Mouse (Mus musculus) adrenal gland, postnatal 0 days (tissue): ENCODE measurements around the gene Gga1. TPM values are rescaled to one million over a fixed set of nuclear protein-coding genes. Genes with fewer than 3 reads are reported as not detected.

Source experiments
- microRNA-seq: library from miRNA; unstranded; fragments of <30 nt; microRNA quantifications from one replicate; pipeline ENCODE4, GENCODE M21; 2016; ENCODE audit warnings: borderline replicate concordance; ENCODE audit not compliant: insufficient number of aligned reads
- polyA plus RNA-seq: library from polyadenylated mRNA; unstranded; fragments of >200 nt; fragmentation: Nextera tagmentation; extraction: Ambion mirVana; gene quantifications from 2 replicates; pipeline ENCODE4 v1.2.1, GENCODE M21; 2015

Gga1 gene
- polyA plus RNA-seq, result 25.8 and 36.2 TPM in 2 replicates

DNA sequence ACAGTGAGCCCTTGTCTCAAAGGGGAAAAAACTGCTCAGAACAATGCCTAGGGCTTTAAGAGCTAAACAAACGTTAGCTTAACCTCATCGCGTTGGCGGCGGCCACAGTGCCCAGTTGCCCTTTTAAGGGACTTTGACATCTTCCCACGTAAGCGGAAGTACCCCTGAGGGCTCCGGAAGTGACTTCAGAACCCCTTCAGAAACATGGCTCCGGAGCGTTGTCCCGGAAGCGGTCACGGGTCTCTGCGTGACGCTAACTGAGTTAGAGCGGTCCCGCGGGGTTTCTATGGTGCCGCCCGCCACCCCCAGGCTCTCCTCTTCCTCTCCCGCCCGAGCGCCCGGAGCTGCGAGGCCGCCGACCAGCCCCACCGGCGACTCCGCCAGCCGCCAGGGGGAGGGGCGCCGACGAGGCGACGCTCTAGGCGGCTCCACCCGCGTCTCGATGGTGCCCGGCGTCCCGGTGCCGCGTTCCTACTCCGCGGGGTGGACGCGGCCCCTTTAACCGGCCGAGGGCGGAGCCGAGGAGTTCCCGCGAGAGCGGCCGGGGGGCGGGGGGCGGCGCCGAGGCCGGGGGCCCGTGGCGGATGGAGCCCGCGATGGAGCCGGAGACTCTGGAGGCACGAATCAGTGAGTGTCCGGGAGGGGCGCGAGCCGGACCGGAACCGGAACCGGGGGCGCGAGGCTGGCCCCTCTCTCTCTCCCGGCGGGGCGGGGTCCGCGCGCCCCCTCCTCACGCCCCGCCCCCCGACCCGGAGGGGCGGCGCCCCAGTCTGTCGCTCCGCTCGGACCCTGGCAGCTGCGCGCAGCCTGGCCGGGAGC, at the start of gene Gga1:
TSS of gene Gga1 (plus strand) at position 200 of the 819 bp plus-strand sequence.

DNA sequence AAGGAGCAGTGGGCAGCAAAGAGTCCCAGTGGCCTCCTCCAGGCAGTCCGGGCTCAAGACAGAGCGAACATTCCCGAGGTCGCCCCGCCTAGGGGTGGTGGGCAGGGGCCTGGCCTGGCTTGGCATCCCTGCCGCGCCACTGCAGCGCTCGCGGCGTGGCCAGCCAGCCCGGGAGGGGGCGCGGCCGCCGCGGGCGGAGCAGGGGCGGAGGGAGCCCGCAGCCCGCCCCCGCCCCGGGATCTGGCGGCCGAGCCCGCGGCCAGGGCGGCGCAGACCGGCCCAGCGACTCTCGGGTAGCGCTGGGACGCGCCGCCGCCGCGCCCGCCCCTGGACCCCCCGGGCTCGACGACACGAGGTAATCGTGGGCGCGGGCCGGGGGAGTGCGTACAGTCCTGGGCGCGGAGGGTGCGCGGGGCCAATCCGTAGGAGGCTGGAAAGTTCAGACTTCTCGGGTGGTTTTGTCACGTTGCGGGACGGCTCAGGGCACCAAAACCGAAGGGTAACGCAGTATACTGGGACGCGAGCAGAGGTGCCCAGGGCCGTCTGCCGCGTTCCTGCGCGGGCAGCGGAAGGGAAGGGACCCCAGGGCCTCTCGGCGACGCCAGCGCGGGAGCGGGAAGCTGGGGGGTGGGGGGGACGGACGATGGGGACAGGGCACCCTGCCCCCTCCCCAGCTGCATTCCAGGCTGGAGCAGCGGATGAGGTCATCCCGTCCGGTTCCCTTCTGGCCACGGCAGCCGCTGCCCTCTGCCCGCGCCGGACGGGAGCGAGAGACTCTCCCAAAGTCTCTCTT, 34.4 kb upstream of the Gga1 start, which contains the start of gene Cdc42ep1:
TSS of gene Cdc42ep1 (plus strand) at position 254 of the 793 bp plus-strand sequence.

GRCm38 (mm10) chr15:78855303-78855965, 21.6 kb upstream of the Gga1 start, which contains the start of gene Lgals2:
Gene Lgals2 (minus strand): TSS chr15:78855529.

GRCm38 (mm10) chr15:78899409-78899739, 22.4 kb downstream of the Gga1 start, which contains the start of gene Gm49510:
Gene Gm49510 (plus strand): TSS chr15:78899667.

DNA sequence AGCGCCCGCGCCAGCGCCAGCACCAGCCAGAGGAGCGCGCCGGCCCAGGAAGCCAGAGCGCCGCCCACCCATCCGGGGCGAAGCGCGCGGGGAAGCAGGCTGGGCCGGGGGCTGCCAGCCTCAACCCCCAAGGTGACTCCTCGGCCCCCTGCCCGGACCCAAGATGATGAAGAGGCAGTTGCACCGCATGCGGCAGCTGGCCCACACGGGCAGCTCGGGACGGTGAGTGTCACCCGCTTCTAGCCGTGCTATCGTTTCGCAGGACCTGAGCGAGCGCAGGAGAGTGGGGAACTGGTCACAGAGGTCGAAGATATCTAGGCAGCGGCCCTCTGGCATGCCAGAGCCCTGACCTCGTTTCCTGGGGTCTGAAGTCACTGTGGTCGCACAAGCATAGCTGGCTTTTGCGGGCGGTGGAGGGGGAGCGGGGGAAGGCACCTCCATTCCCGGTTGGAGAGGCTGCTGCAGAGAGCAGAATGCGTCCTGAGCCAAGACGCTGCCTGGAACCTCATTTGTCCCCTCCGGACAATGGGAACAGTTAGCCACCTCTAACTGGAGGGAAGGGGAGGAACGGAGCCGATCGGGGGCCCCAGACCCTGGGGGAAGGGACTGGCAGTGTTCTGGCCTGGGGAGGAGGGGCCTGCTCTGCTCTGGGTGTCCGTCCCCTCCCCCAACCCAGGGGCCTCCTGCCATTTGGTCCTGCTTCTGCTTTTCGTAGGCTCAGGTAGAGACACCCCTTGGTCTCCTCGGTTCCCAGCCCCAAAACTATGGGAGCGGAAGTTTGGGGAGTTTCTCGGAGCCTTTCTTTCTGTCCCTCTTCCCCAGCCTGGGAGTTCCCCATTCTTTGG, 23.0 kb downstream of the Gga1 start, which contains the start of gene Sh3bp1:
TSS of gene Sh3bp1 (plus strand) at position 29 of the 845 bp plus-strand sequence.

DNA sequence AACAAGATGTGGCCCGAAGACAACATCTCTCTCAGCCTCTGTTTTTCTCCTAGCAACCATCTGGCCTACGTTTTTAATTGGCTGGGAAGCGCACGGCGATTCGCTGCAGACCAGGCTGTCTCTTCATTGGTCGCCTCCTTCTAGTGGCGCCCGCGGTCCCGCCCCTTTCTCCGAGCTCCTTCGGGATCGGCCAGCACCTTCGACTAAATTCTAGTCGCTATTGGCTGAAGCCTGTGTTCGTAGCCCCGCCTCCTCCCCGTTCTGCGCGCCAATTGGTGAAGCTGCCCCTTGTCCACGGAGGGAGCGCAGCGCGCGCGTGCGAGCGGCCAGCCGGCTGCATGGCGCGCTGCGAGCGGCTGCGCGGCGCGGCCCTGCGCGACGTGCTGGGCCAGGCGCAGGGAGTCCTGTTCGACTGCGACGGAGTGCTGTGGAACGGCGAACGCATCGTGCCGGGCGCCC, 36.7 kb downstream of the Gga1 start, which contains the start of gene Pdxp:
TSS of gene Pdxp (plus strand) at position 288 of the 459 bp plus-strand sequence.

GRCm38 (mm10) chr15:78926021-78926919, 49.3 kb downstream of the Gga1 start, which contains the start of gene Lgals1:
Gene Lgals1 (plus strand): TSS chr15:78926725.

GRCm38 (mm10) chr15:78934784-78935320, 57.9 kb downstream of the Gga1 start, which contains the start of gene Nol12:
Gene Nol12 (plus strand): TSS chr15:78934933.

Small RNA genes lying within 50 kb of the gene (microRNA-seq; reads per million reads assigned to microRNA genes)
- gene Mir6955, result not detected

Other genes starting within 250 kb of the Gga1 start
- gene Elfn2, start 158.4 kb upstream of the Gga1 start, polyA plus RNA-seq, result 0.25 and 0.41 TPM in 2 replicates
- 8.0 and 14.8 TPM in 2 replicates for gene Mfng, start 103.7 kb upstream of the Gga1 start, polyA plus RNA-seq
- gene Card10, start 74.1 kb upstream of the Gga1 start, polyA plus RNA-seq, result 1.8 and 3.0 TPM in 2 replicates
- 26.0 and 39.0 TPM in 2 replicates for gene Cdc42ep1, start 34.6 kb upstream of the Gga1 start, polyA plus RNA-seq
- gene Lgals2, start 21.7 kb upstream of the Gga1 start, polyA plus RNA-seq, result 5.1 and 5.2 TPM in 2 replicates
- gene Gm49510, start 22.5 kb downstream of the Gga1 start, polyA plus RNA-seq, result 0.10 and 0.24 TPM in 2 replicates
- 17.5 and 18.7 TPM in 2 replicates for gene Sh3bp1, start 22.6 kb downstream of the Gga1 start, polyA plus RNA-seq
- gene Pdxp, start 36.7 kb downstream of the Gga1 start, polyA plus RNA-seq, result 12.9 and 20.5 TPM in 2 replicates
- 1,077 and 1,829 TPM in 2 replicates for gene Lgals1, start 49.5 kb downstream of the Gga1 start, polyA plus RNA-seq
- 44.6 and 49.4 TPM in 2 replicates for gene Nol12, start 57.7 kb downstream of the Gga1 start, polyA plus RNA-seq
- gene Triobp, start 70.5 kb downstream of the Gga1 start, polyA plus RNA-seq, result 55.0 and 55.2 TPM in 2 replicates
- 516 and 524 TPM in 2 replicates for gene H1f0, start 151.3 kb downstream of the Gga1 start, polyA plus RNA-seq
- gene Galr3, start 164.7 kb downstream of the Gga1 start, polyA plus RNA-seq, result 0.21 TPM in 1 of 2 replicates, not detected in the other
- 28.3 and 34.6 TPM in 2 replicates for gene Ankrd54, start 185.7 kb downstream of the Gga1 start, polyA plus RNA-seq
- 96.0 and 149 TPM in 2 replicates for gene Eif3l, start 198.0 kb downstream of the Gga1 start, polyA plus RNA-seq
- 7.4 and 8.5 TPM in 2 replicates for gene Micall1, start 231.7 kb downstream of the Gga1 start, polyA plus RNA-seq